Mouse (Mus musculus): ENCODE results near the gene Rragc. TPM values are rescaled to one million over a fixed set of nuclear protein-coding genes. Genes with fewer than 3 reads are reported as not detected.

Gene Rragc
- 42.5 and 47.9 TPM in 2 replicates for polyA plus RNA-seq (2014; fragmentation: Nextera tagmentation; extraction: Ambion mirVana)

- Histone ChIP-seq H3K27ac (ENCODE audit: low read depth, low read length) (peak within 1 kb of the TSS; percentile 78), H3K27me3 (replicated peaks; ENCODE audit: control insufficient read depth, insufficient read depth, low read length) (no peaks in the 10 kb centered on the region), H3K4me1 (ENCODE audit: control insufficient read depth, insufficient read depth, low read length) (peaks cover 17% of the 10 kb centered on the region), H3K4me3 (ENCODE audit: low read depth, low read length) (peak within 1 kb of the TSS; percentile 97), H3K4me2 (ENCODE audit: low read length) (peak within 1 kb of the TSS; percentile 87), H3K9ac (ENCODE audit: low read length) (peak within 1 kb of the TSS; percentile 95), H3K9me3 (replicated peaks; ENCODE audit: control insufficient read depth, low read length) (no peaks in the 10 kb centered on the region), H3K36me3 (ENCODE audit: control insufficient read depth, insufficient read depth, low read length) (peaks cover 24% of the 10 kb centered on the region)
- peak; percentile 100 for DNase-seq (ENCODE audit: low spot score)
- ATAC-seq = peak; percentile 100
- WGBS = 2% methylated on average over 42 of the region's 49 CpGs
These were observed at the start of gene Rragc for GRCm38 (mm10) chr4:123916748-123917547. Gene Rragc (plus strand): TSS chr4:123917446.

GRCm38 (mm10) chr4:123893726-123894125, 23.5 kb upstream of the Rragc start:
- WGBS = 90% methylated on average over 5 of the region's 5 CpGs
- no peak for ATAC-seq
- Histone ChIP-seq H3K9ac (ENCODE audit: low read length) (no peak overlapping the region), H3K36me3 (ENCODE audit: control insufficient read depth, insufficient read depth, low read length) (no peaks in the 10 kb centered on the region), H3K27me3 (replicated peaks; ENCODE audit: control insufficient read depth, insufficient read depth, low read length) (no peaks in the 10 kb centered on the region), H3K4me1 (ENCODE audit: control insufficient read depth, insufficient read depth, low read length) (no peaks in the 10 kb centered on the region), H3K9me3 (replicated peaks; ENCODE audit: control insufficient read depth, low read length) (no peaks in the 10 kb centered on the region), H3K4me3 (ENCODE audit: low read depth, low read length) (no peak overlapping the region), H3K27ac (ENCODE audit: low read depth, low read length) (no peak overlapping the region), H3K4me2 (ENCODE audit: low read length) (no peak overlapping the region)
- no peak for DNase-seq (ENCODE audit: low spot score)

- Histone ChIP-seq H3K27me3 (replicated peaks; ENCODE audit: control insufficient read depth, insufficient read depth, low read length) (no peaks in the 10 kb centered on the region), H3K9me3 (replicated peaks; ENCODE audit: control insufficient read depth, low read length) (no peaks in the 10 kb centered on the region), H3K4me1 (ENCODE audit: control insufficient read depth, insufficient read depth, low read length) (no peaks in the 10 kb centered on the region), H3K36me3 (ENCODE audit: control insufficient read depth, insufficient read depth, low read length) (no peaks in the 10 kb centered on the region), H3K4me2 (ENCODE audit: low read length) (no peak overlapping the region), H3K4me3 (ENCODE audit: low read depth, low read length) (no peak overlapping the region), H3K9ac (ENCODE audit: low read length) (no peak overlapping the region), H3K27ac (ENCODE audit: low read depth, low read length) (no peak overlapping the region)
- 87% methylated on average over 4 of the region's 4 CpGs for WGBS
- ATAC-seq = no peak
- no peak for DNase-seq (ENCODE audit: low spot score)
These were observed 23.0 kb upstream of the Rragc start for GRCm38 (mm10) chr4:123894295-123894694.

GRCm38 (mm10) chr4:123898696-123899095, 18.6 kb upstream of the Rragc start:
- Histone ChIP-seq H3K4me3 (ENCODE audit: low read depth, low read length) (no peak overlapping the region), H3K27me3 (replicated peaks; ENCODE audit: control insufficient read depth, insufficient read depth, low read length) (no peaks in the 10 kb centered on the region), H3K4me2 (ENCODE audit: low read length) (no peak overlapping the region), H3K9me3 (replicated peaks; ENCODE audit: control insufficient read depth, low read length) (no peaks in the 10 kb centered on the region), H3K9ac (ENCODE audit: low read length) (no peak overlapping the region), H3K4me1 (ENCODE audit: control insufficient read depth, insufficient read depth, low read length) (no peaks in the 10 kb centered on the region), H3K36me3 (ENCODE audit: control insufficient read depth, insufficient read depth, low read length) (no peaks in the 10 kb centered on the region), H3K27ac (ENCODE audit: low read depth, low read length) (no peak overlapping the region)
- WGBS = 9% methylated on average over 5 of the region's 5 CpGs
- no peak for ATAC-seq
- peak; percentile 77 for DNase-seq (ENCODE audit: low spot score)

GRCm38 (mm10) chr4:123903432-123903831, 13.8 kb upstream of the Rragc start:
- Histone ChIP-seq H3K9ac (ENCODE audit: low read length) (no peak overlapping the region), H3K27ac (ENCODE audit: low read depth, low read length) (no peak overlapping the region), H3K4me1 (ENCODE audit: control insufficient read depth, insufficient read depth, low read length) (peaks cover 8% of the 10 kb centered on the region), H3K27me3 (replicated peaks; ENCODE audit: control insufficient read depth, insufficient read depth, low read length) (no peaks in the 10 kb centered on the region), H3K9me3 (replicated peaks; ENCODE audit: control insufficient read depth, low read length) (no peaks in the 10 kb centered on the region), H3K4me3 (ENCODE audit: low read depth, low read length) (no peak overlapping the region), H3K4me2 (ENCODE audit: low read length) (no peak overlapping the region), H3K36me3 (ENCODE audit: control insufficient read depth, insufficient read depth, low read length) (no peaks in the 10 kb centered on the region)
- DNase-seq (ENCODE audit: low spot score) (no peak), ATAC-seq (no peak)
- WGBS = 70% methylated on average over 3 of the region's 3 CpGs

- Histone ChIP-seq H3K4me2 (ENCODE audit: low read length) (peak within 1 kb of the TSS; percentile 65), H3K4me1 (ENCODE audit: control insufficient read depth, insufficient read depth, low read length) (peaks cover 8% of the 10 kb centered on the region), H3K27me3 (replicated peaks; ENCODE audit: control insufficient read depth, insufficient read depth, low read length) (no peaks in the 10 kb centered on the region), H3K9ac (ENCODE audit: low read length) (peak within 1 kb of the TSS; percentile 78), H3K27ac (ENCODE audit: low read depth, low read length) (peak within 1 kb of the TSS; percentile 58; the same call in 1 of the 2 replicates), H3K9me3 (replicated peaks; ENCODE audit: control insufficient read depth, low read length) (no peaks in the 10 kb centered on the region), H3K36me3 (ENCODE audit: control insufficient read depth, insufficient read depth, low read length) (peaks cover 9% of the 10 kb centered on the region; the same call in 1 of the 2 replicates), H3K4me3 (ENCODE audit: low read depth, low read length) (peak within 1 kb of the TSS; percentile 84)
- WGBS = 2% methylated on average over 48 of the region's 49 CpGs
- DNase-seq (ENCODE audit: low spot score) (peak; percentile 99), ATAC-seq (peak; percentile 100)
These were observed 12.7 kb upstream of the Rragc start, which contains the start of gene Mycbp for GRCm38 (mm10) chr4:123904333-123905125. Gene Mycbp (plus strand): TSS chr4:123904832.

GRCm38 (mm10) chr4:123905126-123905668, 12.0 kb upstream of the Rragc start:
- under 1% methylated on average over 44 of the region's 53 CpGs for WGBS
- DNase-seq (ENCODE audit: low spot score) = no peak
- H3K4me1 ChIP-seq (ENCODE audit: control insufficient read depth, insufficient read depth, low read length) = peaks cover 8% of the 10 kb centered on the region
- H3K4me2 ChIP-seq (ENCODE audit: low read length) = peak overlapping the region; percentile 65
- no peaks in the 10 kb centered on the region for H3K27me3 ChIP-seq (replicated peaks; ENCODE audit: control insufficient read depth, insufficient read depth, low read length)
- H3K4me3 ChIP-seq (ENCODE audit: low read depth, low read length) = peak overlapping the region; percentile 84
- H3K36me3 ChIP-seq (ENCODE audit: control insufficient read depth, insufficient read depth, low read length) = peaks cover 14% of the 10 kb centered on the region; the same call in 1 of the 2 replicates
- H3K9me3 ChIP-seq (replicated peaks; ENCODE audit: control insufficient read depth, low read length) = no peaks in the 10 kb centered on the region
- peak overlapping the region; percentile 58; the same call in 1 of the 2 replicates for H3K27ac ChIP-seq (ENCODE audit: low read depth, low read length)
- no peak for ATAC-seq
- H3K9ac ChIP-seq (ENCODE audit: low read length) = peak overlapping the region; percentile 78

GRCm38 (mm10) chr4:123911503-123911902, 5.7 kb upstream of the Rragc start:
- H3K4me2 ChIP-seq (ENCODE audit: low read length) = no peak overlapping the region
- DNase-seq (ENCODE audit: low spot score) (no peak), ATAC-seq (no peak)
- H3K4me1 ChIP-seq (ENCODE audit: control insufficient read depth, insufficient read depth, low read length) = peaks cover 8% of the 10 kb centered on the region
- peaks cover 32% of the 10 kb centered on the region for H3K36me3 ChIP-seq (ENCODE audit: control insufficient read depth, insufficient read depth, low read length)
- 88% methylated on average over 4 of the region's 4 CpGs for WGBS
- no peak overlapping the region for H3K27ac ChIP-seq (ENCODE audit: low read depth, low read length)
- H3K9ac ChIP-seq (ENCODE audit: low read length) = no peak overlapping the region
- no peaks in the 10 kb centered on the region for H3K27me3 ChIP-seq (replicated peaks; ENCODE audit: control insufficient read depth, insufficient read depth, low read length)
- no peaks in the 10 kb centered on the region for H3K9me3 ChIP-seq (replicated peaks; ENCODE audit: control insufficient read depth, low read length)
- no peak overlapping the region for H3K4me3 ChIP-seq (ENCODE audit: low read depth, low read length)
